Mouse (Mus musculus) T-helper 2 cell (primary cell): ENCODE measurements around the gene B4galt3.
"Not testable (repeated sequence)": the region's sequence is repeated elsewhere in the genome, so short reads cannot be mapped to it uniquely, and the experiment has no call there.

ENCODE experiments used
- in situ Hi-C: fragments of 300-600 bp; cut with MboI, MseI; formaldehyde crosslinking; loops from one replicate; pipeline ENCODE4 v1.15.1; 2025; ENCODE audit warnings: high pct_unique_total_duplicates

Gene B4galt3

GRCm38 (mm10) chr1:171239992-171240744 is 30.0 kb upstream of the B4galt3 start:
- in situ Hi-C loops: no loop called here

GRCm38 (mm10) chr1:171240911-171241310 is 29.2 kb upstream of the B4galt3 start:
- in situ Hi-C loops: no loop called here

- in situ Hi-C loops: not testable (repeated sequence)
Observed at GRCm38 (mm10) chr1:171241952-171242351, 28.2 kb upstream of the B4galt3 start.

GRCm38 (mm10) chr1:171245353-171245752 is 24.8 kb upstream of the B4galt3 start:
- in situ Hi-C loops: no loop called here

GRCm38 (mm10) chr1:171246709-171247452 is 23.2 kb upstream of the B4galt3 start:
- in situ Hi-C loops: no loop called here

GRCm38 (mm10) chr1:171247453-171247841 is 22.7 kb upstream of the B4galt3 start:
- in situ Hi-C loops: no loop called here

GRCm38 (mm10) chr1:171247916-171248315 is 22.2 kb upstream of the B4galt3 start:
- in situ Hi-C loops: no loop called here

GRCm38 (mm10) chr1:171248386-171249226 is 21.5 kb upstream of the B4galt3 start:
- in situ Hi-C loops: no loop called here

GRCm38 (mm10) chr1:171249913-171250600 is 20.1 kb upstream of the B4galt3 start, which contains the start of gene Adamts4:
Adamts4 (plus strand) TSS chr1:171250421.
- in situ Hi-C loops: loop anchor here (5.0 kb wide), 1 partner anchor 133 kb away; no protein-coding TSS in a partner anchor

GRCm38 (mm10) chr1:171250680-171251593 is 19.2 kb upstream of the B4galt3 start, which contains the start of gene Ndufs2:
Ndufs2 (minus strand) TSS chr1:171251388.
- in situ Hi-C loops: loop anchor here (5.0 kb wide), 1 partner anchor 134 kb away; no protein-coding TSS in a partner anchor

GRCm38 (mm10) chr1:171251594-171252324 is 18.4 kb upstream of the B4galt3 start:
- in situ Hi-C loops: loop anchor here (5.0 kb wide), 1 partner anchor 134 kb away; no protein-coding TSS in a partner anchor

- in situ Hi-C loops: loop anchor here (5.0 kb wide), 1 partner anchor 135 kb away; no protein-coding TSS in a partner anchor
Observed at GRCm38 (mm10) chr1:171252415-171252814, 17.7 kb upstream of the B4galt3 start.

- in situ Hi-C loops: no loop called here
Observed at GRCm38 (mm10) chr1:171256095-171256818, 13.9 kb upstream of the B4galt3 start.

- in situ Hi-C loops: no loop called here
Observed at GRCm38 (mm10) chr1:171256937-171257548, 13.1 kb upstream of the B4galt3 start.

GRCm38 (mm10) chr1:171257781-171258180 is 12.3 kb upstream of the B4galt3 start:
- in situ Hi-C loops: no loop called here

- in situ Hi-C loops: no loop called here
Observed at GRCm38 (mm10) chr1:171258921-171259320, 11.2 kb upstream of the B4galt3 start.

- in situ Hi-C loops: no loop called here
Observed at GRCm38 (mm10) chr1:171260316-171260715, 9.8 kb upstream of the B4galt3 start.

GRCm38 (mm10) chr1:171262594-171263130 is 7.5 kb upstream of the B4galt3 start:
- in situ Hi-C loops: no loop called here
